Comparison of ENCODE assay signal across 6 mouse cellular contexts in genomic region chr5:130474876-130475275, GRCm38 (mm10).
"Had no signal": no experiment of that assay in that cellular context is flagged by ENCODE, and none has a peak within 500 bp of the region (broad histone marks: within the 10 kb centered on the region; RNA-seq: fewer than 3 reads in every experiment).

No protein-coding gene starts in this region.

- DNase-seq: kidney, postnatal 25 days; layer of hippocampus, adult 9-11 months; lung, adult 2 months; lung, postnatal 36 days; right cerebral cortex, postnatal 25 days; thymus, postnatal 36 days had no signal
